Mouse (Mus musculus) liver, embryonic 16.5 days (tissue): ENCODE results near the gene B230307C23Rik. TPM values are rescaled to one million over a fixed set of nuclear protein-coding genes. Genes with fewer than 3 reads are reported as not detected.

Experiments used
- ATAC-seq: fragments of 200-750 bp; cut with Nextera tagmentation; 2 replicates; pipeline ENCODE4 v1.8.0; 2017; ENCODE audit warnings: low read depth, mild to moderate bottlenecking, moderate number of reproducible peaks, moderate library complexity
- H3K27ac ChIP-seq: fragments of 300-500 bp; sonication (generic); 2 replicates; pipeline ENCODE4 v1.5.1; 2014; ENCODE audit warnings: mild to moderate bottlenecking, low read length
- H3K27me3 ChIP-seq: fragments of 300-500 bp; sonication (generic); 2 replicates; pipeline ENCODE4 v1.6.1; 2014; ENCODE audit warnings: low read depth, low read length, mixed read lengths; ENCODE audit not compliant: control insufficient read depth, insufficient read depth
- H3K36me3 ChIP-seq: fragments of 300-500 bp; sonication (generic); 2 replicates; pipeline ENCODE4 v1.6.1; 2014; ENCODE audit warnings: mild to moderate bottlenecking; ENCODE audit not compliant: control insufficient read depth, insufficient read depth
- H3K4me1 ChIP-seq: fragments of 300-500 bp; sonication (generic); 2 replicates; pipeline ENCODE4 v1.6.1; 2014; ENCODE audit warnings: low read depth, low read length, mixed read lengths; ENCODE audit not compliant: control insufficient read depth
- H3K4me2 ChIP-seq: fragments of 300-500 bp; sonication (generic); 2 replicates; pipeline ENCODE4 v1.6.1; 2014; ENCODE audit warnings: low read depth, low read length, mixed read lengths
- H3K4me3 ChIP-seq: fragments of 300-500 bp; sonication (generic); 2 replicates; pipeline ENCODE4 v1.5.1; 2014; ENCODE audit warnings: low read depth, mild to moderate bottlenecking, low read length
- H3K9ac ChIP-seq: fragments of 300-500 bp; sonication (generic); 2 replicates; pipeline ENCODE4 v1.6.1; 2014; ENCODE audit warnings: low read depth, low read length
- H3K9me3 ChIP-seq: fragments of 300-500 bp; sonication (generic); replicated peaks from 2 replicates; pipeline ENCODE4 v1.6.1; 2016; ENCODE audit warnings: low read length; ENCODE audit not compliant: control insufficient read depth
- WGBS: fragments of 180-500 bp; shearing (Covaris S2); extraction: QIAGEN DNeasy Blood & Tissue Kit; methylation state at CpG from one replicate; pipeline ENCODE4 v1.1.7; 2014; ENCODE audit not compliant: insufficient replicate concordance; 5-methylcytosine and 5-hydroxymethylcytosine counted together
- polyA plus RNA-seq: library from polyadenylated mRNA; unstranded; fragments of >200 nt; fragmentation: Nextera tagmentation; extraction: Ambion mirVana; gene quantifications from 2 replicates; pipeline ENCODE4 v1.2.1, GENCODE M21; 2015

The B230307C23Rik gene
- polyA plus RNA-seq, 1 experiment from 2014 or later = 8.7 TPM

GRCm38 (mm10) chr16:97960348-97960747, 36.8 kb upstream of the B230307C23Rik start:
- Histone ChIP-seq H3K36me3 (no peaks in the 10 kb centered on the region), H3K27me3 (no peaks in the 10 kb centered on the region), H3K9ac (no peak overlapping the region), H3K4me3 (no peak overlapping the region), H3K4me1 (peaks cover 36% of the 10 kb centered on the region), H3K4me2 (no peak overlapping the region; the same call in 1 of the 2 replicates), H3K27ac (peak overlapping the region; percentile 12; the same call in 1 of the 2 replicates), H3K9me3 (no peaks in the 10 kb centered on the region)
- 58% methylated on average over 3 of the region's 3 CpGs for WGBS
- no peak for ATAC-seq

- Histone ChIP-seq H3K27me3 (no peaks in the 10 kb centered on the region), H3K36me3 (no peaks in the 10 kb centered on the region), H3K9me3 (no peaks in the 10 kb centered on the region), H3K4me2 (peak overlapping the region; percentile 78), H3K27ac (peak overlapping the region; percentile 93), H3K4me1 (peaks cover 36% of the 10 kb centered on the region), H3K9ac (peak overlapping the region; percentile 78), H3K4me3 (peak overlapping the region; percentile 87)
- WGBS = 4% methylated on average over 35 of the region's 36 CpGs
- no peak for ATAC-seq
Observed at GRCm38 (mm10) chr16:97961381-97962150, 35.5 kb upstream of the B230307C23Rik start.

GRCm38 (mm10) chr16:97962151-97962948, 34.8 kb upstream of the B230307C23Rik start, which contains the start of the genes C2cd2 and Zbtb21:
TSS of gene C2cd2 (minus strand) at chr16:97962598.
TSS of gene Zbtb21 (minus strand) at chr16:97962622.
- under 1% methylated on average over 78 of the region's 78 CpGs for WGBS
- peak; percentile 95 for ATAC-seq

GRCm38 (mm10) chr16:97963956-97964540, 33.1 kb upstream of the B230307C23Rik start:
- H3K4me3 ChIP-seq = no peak overlapping the region
- peaks cover 20% of the 10 kb centered on the region for H3K4me1 ChIP-seq
- H3K9ac ChIP-seq = no peak overlapping the region
- H3K27ac ChIP-seq = no peak overlapping the region
- no peak overlapping the region for H3K4me2 ChIP-seq
- no peaks in the 10 kb centered on the region for H3K9me3 ChIP-seq
- no peak for ATAC-seq
- no peaks in the 10 kb centered on the region for H3K36me3 ChIP-seq
- 51% methylated on average over 3 of the region's 3 CpGs for WGBS
- no peaks in the 10 kb centered on the region for H3K27me3 ChIP-seq

More at GRCm38 (mm10) chr16:97962151-97962948, 34.8 kb upstream of the B230307C23Rik start, which contains the start of the genes C2cd2 and Zbtb21:
- no peaks in the 10 kb centered on the region for H3K36me3 ChIP-seq
- peak within 1 kb of the TSS; percentile 78 for H3K4me2 ChIP-seq
- H3K4me3 ChIP-seq = peak within 1 kb of the TSS; percentile 87
- H3K4me1 ChIP-seq = peaks cover 35% of the 10 kb centered on the region
- H3K9ac ChIP-seq = peak within 1 kb of the TSS; percentile 78
- no peaks in the 10 kb centered on the region for H3K9me3 ChIP-seq
- no peaks in the 10 kb centered on the region for H3K27me3 ChIP-seq
- H3K27ac ChIP-seq = peak within 1 kb of the TSS; percentile 93

GRCm38 (mm10) chr16:97977277-97977676, 19.8 kb upstream of the B230307C23Rik start:
- 17% methylated on average over 1 of the region's 1 CpGs for WGBS
- Histone ChIP-seq H3K27ac (no peak overlapping the region), H3K4me3 (no peak overlapping the region), H3K27me3 (no peaks in the 10 kb centered on the region), H3K9me3 (no peaks in the 10 kb centered on the region), H3K4me1 (no peaks in the 10 kb centered on the region; the same call in 1 of the 2 replicates), H3K4me2 (no peak overlapping the region), H3K9ac (no peak overlapping the region), H3K36me3 (no peaks in the 10 kb centered on the region)
- ATAC-seq = peak; percentile 82

- Histone ChIP-seq H3K36me3 (no peaks in the 10 kb centered on the region), H3K9me3 (no peaks in the 10 kb centered on the region), H3K27ac (no peak overlapping the region), H3K4me3 (no peak overlapping the region), H3K27me3 (no peaks in the 10 kb centered on the region), H3K4me1 (no peaks in the 10 kb centered on the region; the same call in 1 of the 2 replicates), H3K9ac (no peak overlapping the region), H3K4me2 (no peak overlapping the region)
- 71% methylated on average over 3 of the region's 3 CpGs for WGBS
- 0 out of 2 replicates have a peak, but pooled peaks have one; percentile 41 for ATAC-seq
Observed at GRCm38 (mm10) chr16:97977722-97978121, 19.4 kb upstream of the B230307C23Rik start.

GRCm38 (mm10) chr16:97981362-97981761, 15.8 kb upstream of the B230307C23Rik start:
- WGBS = 68% methylated on average over 1 of the region's 1 CpGs
- Histone ChIP-seq H3K36me3 (no peaks in the 10 kb centered on the region), H3K4me3 (no peak overlapping the region), H3K4me1 (no peaks in the 10 kb centered on the region; the same call in 1 of the 2 replicates), H3K9me3 (no peaks in the 10 kb centered on the region), H3K27me3 (no peaks in the 10 kb centered on the region), H3K4me2 (no peak overlapping the region), H3K27ac (no peak overlapping the region), H3K9ac (no peak overlapping the region)
- no peak for ATAC-seq

GRCm38 (mm10) chr16:97984589-97984988, 12.5 kb upstream of the B230307C23Rik start:
- H3K36me3 ChIP-seq = no peaks in the 10 kb centered on the region
- no peaks in the 10 kb centered on the region for H3K4me1 ChIP-seq
- no peak overlapping the region for H3K4me2 ChIP-seq
- no peaks in the 10 kb centered on the region for H3K9me3 ChIP-seq
- no peak overlapping the region for H3K9ac ChIP-seq
- H3K27me3 ChIP-seq = no peaks in the 10 kb centered on the region
- H3K27ac ChIP-seq = no peak overlapping the region
- 74% methylated on average over 5 of the region's 5 CpGs for WGBS
- no peak for ATAC-seq
- no peak overlapping the region for H3K4me3 ChIP-seq
